In the genomic region with DNA sequence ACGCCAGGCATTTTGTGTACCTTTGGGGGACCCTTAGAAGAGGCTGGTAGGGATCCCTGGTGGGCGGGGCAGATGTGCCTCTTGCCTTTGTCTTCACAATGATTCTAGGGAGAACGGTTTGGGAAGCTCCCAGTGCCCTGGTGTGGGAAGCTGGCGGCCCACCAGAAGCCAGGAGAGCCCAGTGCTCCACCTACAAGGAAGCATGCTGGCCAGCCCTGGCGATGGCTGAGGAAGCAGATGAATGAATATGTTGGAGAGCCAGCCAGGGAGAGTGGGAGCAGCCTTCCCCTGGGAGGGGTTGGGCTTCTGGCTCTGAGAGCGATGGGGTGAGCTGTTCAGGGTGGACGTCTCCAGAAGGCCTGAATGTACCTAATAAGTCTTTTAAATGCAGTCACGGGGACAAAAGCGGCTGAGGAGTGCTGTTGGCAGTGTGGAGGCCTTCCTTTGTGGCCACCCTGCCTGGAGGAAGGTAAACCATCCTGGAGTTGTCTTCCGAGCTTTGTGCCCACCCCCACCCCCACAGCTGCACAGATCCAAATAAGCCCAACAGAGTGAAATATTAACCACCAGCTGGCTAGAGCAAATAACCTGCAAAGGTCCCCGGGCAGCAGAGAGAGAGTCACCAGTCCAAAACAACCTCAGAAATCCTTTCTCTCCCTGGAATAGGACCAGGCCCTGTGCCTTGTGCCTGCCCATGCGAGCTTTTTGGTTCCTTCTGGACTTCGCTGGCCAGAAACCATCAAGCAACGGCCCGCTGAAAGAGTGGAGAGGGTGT, we compare ENCODE assay signal across 8 mouse cellular contexts. TPM values are rescaled to one million over a fixed set of nuclear protein-coding genes. Genes with fewer than 3 reads are reported as not detected.
DNase-seq lines count a peak whose midpoint lies in the region; ATAC-seq and TF ChIP-seq lines count a peak whose summit lies in the region.

No protein-coding gene starts in this region.

- no peak overlapping the region for H3K27ac ChIP-seq in heart, embryonic 13.5 days (replicated peaks)
- H3K27ac ChIP-seq in kidney, embryonic 16.5 days (ENCODE audit: low read length) = peak overlapping the region; percentile 82
- H3K27ac ChIP-seq in liver, adult 2 months (replicated peaks; ENCODE audit: insufficient read depth, low read depth, low read length) = peak overlapping the region; percentile 92
- peak overlapping the region; percentile 97 for H3K27ac ChIP-seq in neural tube, embryonic 13.5 days (replicated peaks)

- peaks cover 33% of the 10 kb centered on the region for H3K4me1 ChIP-seq in heart, embryonic 13.5 days
- peaks cover 37% of the 10 kb centered on the region for H3K4me1 ChIP-seq in kidney, embryonic 16.5 days (ENCODE audit: insufficient read depth, low read length)
- H3K4me1 ChIP-seq in liver, adult 2 months (ENCODE audit: control insufficient read depth, insufficient read depth, low read length) = peaks cover 17% of the 10 kb centered on the region
- H3K4me1 ChIP-seq in neural tube, embryonic 13.5 days (replicated peaks) = peaks cover 82% of the 10 kb centered on the region

- H3K79me2 ChIP-seq in liver, adult 2 months (ENCODE audit: control insufficient read depth, insufficient read depth, low read length) = peaks cover 8% of the 10 kb centered on the region; the same call in 1 of the 2 replicates

- no peak for ATAC-seq in heart, embryonic 13.5 days (ENCODE audit: extremely low read depth, insufficient number of reproducible peaks, low FRiP score, low TSS enrichment)
- peak; percentile 33; the same call in 1 of the 2 replicates for ATAC-seq in kidney, embryonic 16.5 days (ENCODE audit: low FRiP score, low TSS enrichment)
- peak; percentile 2; the same call in 1 of the 2 replicates for ATAC-seq in neural tube, embryonic 13.5 days (ENCODE audit: low read depth)

- DNase-seq in adrenal gland, postnatal 10 days = peak; percentile 53
- no peak for DNase-seq in adrenal gland, postnatal 4 days (ENCODE audit: low spot score in 2 of 2)
- peak; percentile 72 for DNase-seq in fibroblast of lung, adult 2 months (ENCODE audit: low read depth)
- DNase-seq in liver, adult 2 months (ENCODE audit: extremely low read depth, low read depth, low spot score) = peak; percentile 95
- no peak for DNase-seq in T-cell, adult 2 months (ENCODE audit: low spot score)

- H3K36me3 ChIP-seq in heart, embryonic 13.5 days = peaks cover 17% of the 10 kb centered on the region; the same call in 1 of the 2 replicates
- peaks cover 18% of the 10 kb centered on the region; the same call in 1 of the 2 replicates for H3K36me3 ChIP-seq in kidney, embryonic 16.5 days (ENCODE audit: insufficient read depth, low read length)
- H3K36me3 ChIP-seq in liver, adult 2 months (ENCODE audit: control insufficient read depth, insufficient read depth, low read length) = peaks cover 20% of the 10 kb centered on the region
- peaks cover 36% of the 10 kb centered on the region for H3K36me3 ChIP-seq in neural tube, embryonic 13.5 days

- H3K4me3 ChIP-seq in heart, embryonic 13.5 days = peak overlapping the region; percentile 69
- H3K4me3 ChIP-seq in kidney, embryonic 16.5 days (ENCODE audit: low read length) = peak overlapping the region; percentile 74
- peak overlapping the region; percentile 83 for H3K4me3 ChIP-seq in liver, adult 2 months (ENCODE audit: insufficient read depth, low read depth, low read length)
- H3K4me3 ChIP-seq in neural tube, embryonic 13.5 days = peak overlapping the region; percentile 82

- no peak for TF ChIP-seq CTCF in liver, adult 2 months (IDR thresholded peaks at IDR 0.05; ENCODE audit: low read depth, low read length)

- H3K9me3 ChIP-seq in heart, embryonic 13.5 days = no peaks in the 10 kb centered on the region
- H3K9me3 ChIP-seq in kidney, embryonic 16.5 days (ENCODE audit: low read length) = no peaks in the 10 kb centered on the region
- H3K9me3 ChIP-seq in neural tube, embryonic 13.5 days = no peaks in the 10 kb centered on the region

- WGBS in heart, embryonic 13.5 days = 38% methylated on average over 15 of the region's 15 CpGs
- WGBS in kidney, embryonic 16.5 days = 20% methylated on average over 15 of the region's 15 CpGs
- WGBS in liver, adult 2 months = 19% methylated on average over 15 of the region's 15 CpGs
- WGBS in neural tube, embryonic 13.5 days = 11% methylated on average over 15 of the region's 15 CpGs

- H3K27me3 ChIP-seq in heart, embryonic 13.5 days (replicated peaks) = peaks cover 59% of the 10 kb centered on the region
- H3K27me3 ChIP-seq in kidney, embryonic 16.5 days (ENCODE audit: insufficient read depth, low read length) = 0 out of 2 replicates have a peak, but pooled peaks cover 5% of the 10 kb centered on the region
- H3K27me3 ChIP-seq in liver, adult 2 months (ENCODE audit: control insufficient read depth, insufficient read depth, low read length) = no peaks in the 10 kb centered on the region
- H3K27me3 ChIP-seq in neural tube, embryonic 13.5 days = peaks cover 7% of the 10 kb centered on the region; the same call in 1 of the 2 replicates

- peak overlapping the region; percentile 85; the same call in 1 of the 2 replicates for H3K9ac ChIP-seq in heart, embryonic 13.5 days
- H3K9ac ChIP-seq in kidney, embryonic 16.5 days (replicated peaks; ENCODE audit: low read length) = peak overlapping the region; percentile 90
- peak overlapping the region; percentile 86 for H3K9ac ChIP-seq in liver, adult 2 months (ENCODE audit: low read depth, low read length)
- H3K9ac ChIP-seq in neural tube, embryonic 13.5 days = peak overlapping the region; percentile 95

- TF ChIP-seq POLR2A in liver, adult 2 months (IDR thresholded peaks at IDR 0.05; ENCODE audit: extremely low read depth, insufficient read depth, low read length) = peak; percentile 39; the same call in 1 of the 2 replicates

- H3K4me2 ChIP-seq in heart, embryonic 13.5 days = peak overlapping the region; percentile 94
- peak overlapping the region; percentile 96 for H3K4me2 ChIP-seq in kidney, embryonic 16.5 days (replicated peaks; ENCODE audit: low read depth, low read length)
- peak overlapping the region; percentile 82 for H3K4me2 ChIP-seq in neural tube, embryonic 13.5 days

RNA-seq across cellular contexts. Expression of a gene that starts 2.2 kb away (rescaled TPM):
- total RNA-seq in adrenal gland, postnatal 10 days (2021) = 10 to 100 TPM; 17.1 to 19.7 TPM
- 10 to 100 TPM; 22.5 to 26.1 TPM for total RNA-seq in adrenal gland, postnatal 4 days (2021)
- polyA plus RNA-seq in heart, embryonic 13.5 days (2015; fragmentation: Nextera tagmentation; extraction: Ambion mirVana) = 5.2 and 7.2 TPM in 2 replicates
- 18.2 and 20.8 TPM in 2 replicates for polyA plus RNA-seq in kidney, embryonic 16.5 days (2015; fragmentation: Nextera tagmentation; extraction: Ambion mirVana)
- 18.2 and 28.1 TPM in 2 replicates for total RNA-seq in liver, adult 2 months (2014; rRNA removed)
- 49.9 and 50.7 TPM in 2 replicates for polyA plus RNA-seq in liver, adult 2 months (2012; rRNA removed)
- 50.3 and 51.3 TPM in 2 replicates for polyA plus RNA-seq in neural tube, embryonic 13.5 days (2015; fragmentation: Nextera tagmentation; extraction: Ambion mirVana)

Comparison
In these comparisons a context has a peak if more than half of its experiments do, and no peak if none do; other contexts are left out.
1. DNase-seq: peak in adrenal gland, postnatal 10 days (single experiment), fibroblast of lung, adult 2 months (single experiment) and liver, adult 2 months (single experiment); none in adrenal gland, postnatal 4 days (0 of 2) and T-cell, adult 2 months (single experiment).
2. Peak in every context shown above with its lines, with median percentiles within 50 percentile points of each other: H3K4me2 ChIP-seq, H3K4me3 ChIP-seq and H3K9ac ChIP-seq.